Mouse (Mus musculus) kidney, postnatal 25 days (tissue): ENCODE data around the gene Chchd6.

Experiments
- DNase-seq, 2 experiments: peaks; one replicate each; pipeline ENCODE4 v3.0.0; 2021; ENCODE audit warnings: mixed read lengths in 2 of 2

Chchd6 gene

DNA sequence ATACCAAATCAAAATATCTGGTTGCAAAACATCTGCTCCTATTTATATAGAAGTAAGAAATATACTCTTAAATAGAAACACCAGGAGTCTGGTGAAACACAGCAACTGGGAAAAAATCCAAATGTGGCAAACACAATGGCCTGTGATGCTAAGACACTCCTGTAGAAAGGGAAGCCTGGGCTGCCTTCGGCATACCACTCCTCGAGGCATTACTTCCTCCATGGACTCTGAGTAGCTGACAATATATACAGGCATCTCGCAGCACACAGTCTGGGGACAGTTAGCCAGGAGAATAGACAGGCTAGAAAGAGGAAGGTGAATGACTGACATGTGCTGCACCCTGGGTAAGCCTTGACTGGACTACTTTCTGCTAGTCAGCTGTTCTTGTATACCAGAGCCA lies 146.7 kb downstream of the Chchd6 start:
- DNase-seq, result no peak

DNA sequence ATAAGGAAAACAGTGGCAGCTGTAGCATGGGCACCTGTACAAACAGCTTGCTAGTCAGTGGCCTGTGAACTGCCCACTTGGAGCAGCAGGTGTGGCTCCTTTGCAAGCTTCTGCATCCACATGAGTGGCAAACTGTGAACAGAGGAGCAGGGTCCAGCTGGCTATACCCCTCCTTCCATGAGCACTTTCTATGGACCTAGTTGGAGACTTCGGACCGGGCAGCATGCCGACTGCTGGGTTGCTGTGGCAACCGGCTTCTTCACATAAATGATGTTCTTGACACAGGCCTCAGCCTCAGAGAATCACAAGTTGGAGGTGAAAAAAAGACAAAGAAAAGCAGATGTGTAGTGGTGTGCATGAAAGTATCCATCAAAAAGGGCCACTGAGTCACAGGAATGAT lies 154.8 kb downstream of the Chchd6 start:
- DNase-seq, result no peak

DNA sequence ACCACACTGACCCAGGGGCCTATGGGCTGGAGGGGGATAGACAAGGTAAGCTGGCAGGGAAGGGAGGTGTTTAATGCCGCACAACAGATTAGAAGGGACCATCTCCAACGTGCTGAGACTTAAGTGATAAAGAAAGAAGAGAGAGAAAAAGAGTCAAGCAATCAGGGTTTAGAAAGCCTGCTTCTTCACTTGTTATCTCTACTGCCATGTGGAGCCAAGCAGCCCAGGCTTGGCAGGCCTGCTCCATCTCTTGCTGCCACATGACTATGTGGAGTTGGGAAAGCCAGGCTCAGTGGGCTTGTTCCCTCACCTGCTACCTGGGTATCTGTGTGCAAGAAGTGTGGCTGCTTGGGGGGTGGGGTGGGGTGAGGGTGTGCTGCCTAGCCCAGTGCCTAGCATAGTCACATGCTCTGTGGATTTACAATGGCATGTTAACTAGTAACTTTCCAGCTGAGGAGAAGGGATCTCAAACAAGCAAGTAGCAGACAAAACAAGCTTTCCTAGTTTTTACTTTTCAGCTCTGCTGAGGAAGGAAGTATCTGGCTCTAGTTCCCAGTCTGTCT lies 163.5 kb downstream of the Chchd6 start:
- peak; percentile 7 to 46 for DNase-seq

DNA sequence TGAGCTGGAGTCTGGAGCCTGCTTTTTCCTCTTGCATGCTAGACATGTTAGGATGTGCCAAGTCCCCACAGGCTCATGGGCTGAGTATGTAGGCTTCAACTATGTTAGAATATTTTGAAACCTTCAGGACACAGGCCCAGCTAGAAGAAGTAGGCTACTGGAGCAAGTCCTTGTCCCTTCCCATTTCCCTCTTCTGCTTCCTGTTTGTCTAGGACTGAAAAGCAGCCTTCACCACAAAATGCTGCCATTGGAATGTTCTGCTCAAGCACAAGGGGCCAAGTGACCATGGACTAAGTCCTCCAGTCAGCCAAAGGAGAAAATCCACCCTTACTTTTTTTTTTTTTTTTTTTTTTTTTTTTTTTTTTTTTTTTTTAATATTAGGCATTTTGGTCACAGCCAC lies 164.7 kb downstream of the Chchd6 start:
- no peak for DNase-seq

DNA sequence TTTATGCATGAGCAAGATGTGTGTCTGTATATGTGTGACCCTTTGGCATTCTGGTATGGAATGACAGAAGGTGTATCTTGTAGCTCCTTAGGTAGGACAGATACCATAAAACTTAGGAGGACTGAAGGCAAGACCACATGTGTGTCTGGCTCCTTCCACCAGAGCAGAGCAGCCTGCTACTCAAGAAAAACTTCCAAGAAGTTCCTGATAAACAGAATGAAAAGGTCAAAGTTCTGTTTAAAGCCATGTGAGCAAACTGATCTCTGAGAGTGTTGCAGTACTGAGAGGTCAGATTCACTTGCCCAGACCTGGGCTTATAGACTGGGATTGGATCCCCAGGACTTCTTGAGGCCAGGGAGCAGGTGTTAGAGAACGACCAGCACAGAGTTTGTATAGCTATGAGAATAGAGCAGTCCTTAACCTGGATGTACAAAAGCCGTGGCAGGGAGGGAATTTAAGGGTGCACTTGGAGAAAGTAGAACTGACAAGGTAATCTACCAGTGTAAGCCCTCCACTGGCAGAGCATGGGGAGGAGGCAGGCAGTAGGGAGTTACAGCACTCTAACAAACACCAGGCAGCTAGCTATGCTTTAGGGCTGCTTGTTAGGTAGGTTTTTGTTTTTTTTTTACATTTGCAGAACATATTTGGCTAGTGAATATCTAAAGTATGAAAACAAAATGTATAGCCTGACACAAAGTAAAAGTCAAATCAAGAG lies 166.6 kb downstream of the Chchd6 start:
- no peak for DNase-seq

DNA sequence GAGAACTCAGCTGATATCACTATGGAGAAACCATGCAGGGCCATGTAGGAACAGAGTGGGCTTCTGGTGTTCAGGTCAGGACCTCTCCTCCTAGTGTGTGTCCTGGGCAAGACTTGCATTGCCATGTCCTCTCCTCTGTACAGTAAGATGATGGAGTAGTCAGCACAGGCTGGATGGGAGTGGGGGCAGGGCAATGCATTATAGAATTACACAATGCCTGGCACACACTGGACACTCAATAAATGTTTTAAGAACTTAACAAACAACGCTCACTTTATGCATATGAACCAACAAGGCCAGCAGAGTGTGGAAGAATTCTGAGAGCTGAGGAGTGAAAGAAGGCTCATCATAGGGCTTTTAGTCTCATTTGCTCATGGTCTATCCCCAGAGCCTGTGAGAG lies 171.0 kb downstream of the Chchd6 start:
- no peak for DNase-seq

DNA sequence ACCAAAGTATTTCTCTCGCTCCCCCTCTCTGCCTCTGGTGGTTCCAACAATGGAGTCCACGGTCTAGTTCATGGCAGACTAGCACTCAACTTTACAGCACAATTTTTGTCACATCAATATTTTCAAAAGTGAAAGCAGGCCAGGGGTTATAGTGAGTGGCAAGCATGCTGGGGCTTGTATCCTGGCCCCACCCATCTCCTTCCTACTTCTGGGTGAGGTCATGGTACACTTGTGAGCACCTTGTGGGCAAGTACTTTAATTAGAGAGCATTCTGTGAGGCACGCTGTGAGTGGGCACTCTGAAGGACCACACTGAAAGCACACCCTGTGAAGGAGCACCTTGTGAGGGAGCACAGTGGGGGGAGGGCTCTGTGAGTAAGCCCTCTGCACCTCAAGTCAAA lies 172.8 kb downstream of the Chchd6 start:
- DNase-seq, result no peak

DNA sequence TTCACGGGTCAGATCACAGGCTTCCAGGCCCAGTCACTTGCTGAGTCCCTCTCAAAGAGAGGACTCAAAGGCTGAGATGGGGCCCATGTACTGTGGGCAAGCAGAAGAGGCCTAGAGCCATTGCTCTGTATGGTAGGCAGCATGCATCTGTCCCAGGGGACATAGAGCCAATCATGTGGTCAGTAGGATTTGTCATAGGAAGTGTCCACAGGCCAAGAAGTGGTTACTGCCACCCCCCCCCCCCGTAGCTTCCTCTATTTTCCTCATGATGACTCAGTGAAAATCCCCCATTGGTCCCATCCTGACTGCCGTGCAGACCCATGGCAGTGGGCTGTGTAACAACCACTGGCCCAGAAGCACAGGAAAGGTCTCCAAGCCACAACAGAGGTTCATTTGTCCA lies 173.5 kb downstream of the Chchd6 start:
- DNase-seq, result no peak

DNA sequence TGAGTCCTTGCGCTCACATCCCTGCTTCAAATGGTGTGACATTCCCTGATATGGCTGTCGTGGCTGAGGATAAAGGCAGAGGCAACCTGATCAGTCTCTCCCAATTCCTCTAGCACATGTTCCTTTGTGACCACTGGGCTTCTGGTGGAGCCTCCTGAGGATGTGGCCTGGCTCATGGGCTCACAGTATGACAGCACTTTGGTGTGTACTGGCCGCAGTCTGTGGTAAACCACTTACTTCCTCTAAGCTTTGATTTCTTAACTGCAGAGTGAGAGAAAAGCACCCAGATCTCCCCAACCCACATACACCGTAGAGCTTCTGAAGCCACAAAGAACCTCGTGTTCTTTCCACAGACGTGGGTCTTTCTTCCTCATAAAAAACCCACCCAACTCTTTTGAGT lies 173.9 kb downstream of the Chchd6 start:
- no peak for DNase-seq

DNA sequence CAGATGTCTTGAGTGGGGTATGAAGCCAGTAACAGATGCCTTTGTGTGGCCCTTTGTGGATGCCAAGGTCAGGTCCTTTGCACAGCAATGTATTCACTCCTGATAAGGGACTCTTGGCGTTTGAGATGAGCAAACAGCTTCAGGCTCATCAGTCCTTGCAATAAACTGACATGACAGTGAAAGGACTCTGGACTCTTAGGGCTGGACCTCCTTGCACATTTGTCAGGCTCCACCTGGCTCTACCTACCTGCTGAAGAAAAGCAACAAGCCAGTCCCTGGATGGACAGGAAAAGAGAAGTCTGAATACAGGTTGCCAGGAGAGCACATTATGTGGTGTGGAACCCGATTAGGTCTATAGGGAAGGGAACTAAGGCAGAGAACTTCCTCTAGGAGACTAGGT lies 174.7 kb downstream of the Chchd6 start:
- no peak for DNase-seq

DNA sequence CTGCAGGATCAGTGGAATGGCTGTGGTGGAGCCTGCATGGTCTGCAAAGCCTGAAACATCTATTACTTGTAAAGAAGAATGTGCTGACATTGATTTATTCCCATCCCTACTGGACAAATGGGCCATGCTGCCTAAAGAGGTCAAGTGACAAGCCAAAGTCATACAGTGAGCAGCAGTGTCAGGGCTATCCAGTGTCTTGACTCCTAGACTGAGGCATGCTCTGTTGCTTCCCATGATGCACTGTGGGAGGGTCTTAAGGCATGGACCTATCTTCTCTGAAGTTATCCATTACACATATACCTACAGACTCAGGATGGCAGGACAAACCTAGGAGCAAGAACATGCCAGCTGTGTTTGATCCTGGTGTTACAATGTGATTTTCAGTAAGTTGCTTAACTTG lies 175.3 kb downstream of the Chchd6 start:
- DNase-seq, result no peak

DNA sequence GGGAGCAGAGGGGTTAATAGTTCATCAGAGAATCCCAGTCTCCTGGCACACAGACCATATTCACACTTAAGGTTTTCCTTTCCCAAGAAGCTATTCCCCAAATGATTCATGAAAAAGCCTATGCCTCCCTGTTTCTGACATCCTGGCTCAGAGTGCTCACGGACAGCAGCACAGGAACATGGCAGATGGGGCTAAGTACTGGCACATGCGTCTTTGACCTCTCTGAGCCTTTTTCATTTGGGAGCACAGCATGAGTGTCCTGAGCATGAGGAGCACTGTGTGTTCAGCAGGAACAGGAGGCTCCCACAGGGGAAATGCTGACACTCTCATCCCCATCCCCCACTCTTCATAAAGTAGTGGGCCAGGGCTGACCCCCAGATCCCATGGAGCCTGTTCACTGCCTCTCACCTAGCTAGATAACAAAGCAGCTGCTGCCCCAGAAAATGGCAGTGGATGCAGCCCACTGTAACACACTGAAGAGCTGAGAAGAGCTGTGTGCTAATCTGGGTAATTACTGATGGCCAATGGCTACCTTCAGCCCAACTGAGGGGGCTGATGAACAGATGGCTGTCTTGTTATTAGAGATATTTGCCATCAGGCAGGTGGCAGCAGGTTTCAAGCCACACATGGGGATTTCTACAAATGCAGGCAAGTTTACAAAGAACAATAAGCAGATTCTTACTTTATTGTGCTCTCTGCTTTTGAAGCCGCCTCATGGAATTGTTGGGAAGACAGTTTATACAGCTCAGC lies 176.2 kb downstream of the Chchd6 start:
- DNase-seq, result no peak

DNA sequence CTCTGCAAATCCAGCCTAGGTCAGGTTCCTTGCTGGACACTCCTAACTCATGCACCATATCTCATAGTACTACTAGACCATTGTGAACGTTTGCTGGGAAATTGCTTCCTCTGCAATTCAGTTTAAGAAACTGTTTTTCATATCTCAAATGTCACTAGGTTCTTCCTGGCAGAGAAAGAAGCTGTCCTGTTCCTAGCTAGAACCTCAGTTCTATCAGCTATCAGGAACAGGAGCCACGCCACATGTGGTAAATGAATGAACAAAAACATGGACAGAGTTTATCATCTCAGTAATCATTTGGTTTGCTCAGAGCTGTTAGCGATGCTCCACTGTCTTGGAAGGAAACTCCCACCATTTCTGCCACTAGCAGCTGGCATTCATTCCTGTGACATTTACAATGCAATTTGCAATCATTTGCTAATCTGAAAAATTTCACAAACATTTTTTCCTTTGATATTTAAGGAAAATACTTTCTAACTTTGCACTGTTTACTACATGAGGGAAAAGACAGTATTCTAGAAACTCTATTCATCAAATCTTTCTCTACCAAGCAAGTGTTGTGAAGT lies 179.3 kb downstream of the Chchd6 start:
- no peak for DNase-seq

DNA sequence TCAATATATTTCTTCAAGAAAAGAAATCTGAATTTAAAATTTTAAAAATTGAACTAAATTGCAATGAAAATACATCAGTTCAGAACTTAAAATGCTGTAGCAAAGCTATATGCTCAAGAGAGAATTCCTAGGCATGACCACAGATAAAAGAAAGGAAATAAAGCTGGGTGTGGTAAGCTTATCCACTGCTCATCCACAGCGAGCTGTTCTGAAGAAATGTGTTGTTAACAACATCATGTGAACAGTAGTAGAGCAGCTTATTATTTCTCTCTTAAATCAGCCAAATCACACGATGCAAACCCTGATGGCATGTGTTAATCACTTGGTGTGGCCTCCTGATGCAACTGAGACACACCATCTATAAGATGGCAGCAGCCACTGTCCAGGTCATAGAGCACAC lies 180.4 kb downstream of the Chchd6 start:
- DNase-seq, result no peak

DNA sequence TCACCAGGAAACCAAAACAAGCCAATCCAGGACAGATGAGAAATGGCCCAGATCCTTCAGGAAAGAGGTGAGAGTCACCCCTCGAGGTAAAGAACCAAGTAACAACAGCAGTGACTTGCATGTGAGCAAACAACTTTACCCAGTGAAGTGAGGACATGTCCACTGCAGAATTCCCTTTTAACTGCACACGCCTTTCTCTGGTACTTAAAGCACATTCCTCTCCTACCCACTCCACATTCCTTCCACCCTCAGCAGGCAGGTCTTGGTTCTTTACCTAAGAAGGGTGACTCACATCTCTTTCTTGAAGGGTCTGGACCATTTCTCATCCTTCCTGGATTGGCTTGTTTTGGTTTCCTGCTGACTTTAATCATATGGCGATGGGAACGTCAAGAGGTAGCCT lies 181.3 kb downstream of the Chchd6 start:
- no peak for DNase-seq

DNA sequence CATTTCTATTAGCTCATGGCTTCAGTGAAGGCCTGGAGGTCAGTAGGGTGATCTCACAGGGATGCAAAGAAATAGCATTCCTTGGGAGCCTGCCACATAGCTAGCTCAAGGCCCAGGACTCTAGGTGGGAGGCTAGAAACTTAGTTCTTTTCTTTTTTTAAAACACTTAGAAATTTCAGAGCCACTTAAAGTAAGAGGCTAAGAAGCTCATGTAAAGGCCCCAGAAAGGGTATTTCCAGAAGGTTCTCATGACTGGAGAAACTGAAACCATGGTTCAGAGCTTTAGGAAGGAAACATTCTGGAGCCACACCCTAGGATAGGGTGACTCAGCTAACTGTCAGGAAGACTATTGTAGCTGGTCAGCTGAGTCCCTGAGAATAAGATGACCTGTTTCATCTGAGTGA lies 182.0 kb downstream of the Chchd6 start:
- DNase-seq, result peak in 1 of 2 experiments; percentile 6

DNA sequence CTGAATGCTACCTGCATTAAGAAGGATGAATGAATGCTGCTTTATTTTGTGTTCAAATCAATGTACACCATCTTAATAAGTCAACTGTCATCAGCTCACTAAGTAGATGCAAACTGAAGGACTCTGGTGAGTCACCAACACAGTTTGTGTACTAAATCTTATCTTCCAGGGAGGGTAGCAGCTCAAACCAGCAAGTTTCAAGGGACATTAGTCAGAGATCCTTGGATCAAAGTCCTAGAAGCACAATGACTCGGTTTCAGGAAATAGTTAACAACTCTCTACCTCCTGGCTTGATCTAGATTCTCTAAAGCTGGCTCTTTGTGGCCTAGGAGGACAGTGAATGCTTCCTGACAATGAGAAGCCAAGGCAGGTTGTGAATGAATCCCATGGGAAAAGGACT lies 182.9 kb downstream of the Chchd6 start:
- DNase-seq, result no peak

DNA sequence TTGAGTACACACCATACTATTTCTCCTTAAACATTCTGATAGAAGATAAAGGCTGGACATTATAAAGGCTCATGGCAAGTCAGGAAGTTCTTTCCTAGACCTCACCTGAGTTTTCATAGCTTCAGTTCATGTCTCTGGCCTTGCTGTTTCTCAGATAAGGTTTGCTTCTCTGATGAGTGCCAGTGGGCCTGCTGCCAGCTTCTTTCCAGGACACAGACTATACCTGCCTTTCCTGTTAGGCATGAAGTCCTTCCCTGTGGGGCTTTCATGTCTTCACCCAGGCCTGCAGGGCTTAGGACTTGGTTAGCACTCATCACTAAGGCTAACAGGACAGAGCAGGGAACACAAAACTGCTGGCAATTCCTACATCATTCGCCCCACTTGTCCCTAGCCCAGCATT lies 186.4 kb downstream of the Chchd6 start:
- DNase-seq, result no peak

DNA sequence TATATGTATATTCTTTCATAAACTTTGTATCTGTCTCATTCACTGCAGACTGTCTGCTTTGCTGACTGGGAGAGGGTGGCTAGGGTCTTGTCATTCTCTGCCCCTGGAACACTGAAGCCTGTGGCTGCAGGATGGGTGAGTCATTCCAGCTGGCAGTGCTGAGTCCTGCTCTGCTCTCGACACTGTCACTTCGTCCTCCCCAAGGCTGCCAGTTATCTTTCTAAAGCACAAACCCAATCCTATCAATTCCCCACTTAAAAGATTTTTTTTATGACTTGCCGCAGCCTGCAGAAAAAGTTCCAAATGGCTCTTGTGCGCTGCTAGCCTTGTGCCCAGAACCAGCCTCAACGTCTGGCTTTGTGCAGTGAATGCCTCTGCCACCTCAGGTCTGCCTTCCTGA lies 187.2 kb downstream of the Chchd6 start:
- no peak for DNase-seq

DNA sequence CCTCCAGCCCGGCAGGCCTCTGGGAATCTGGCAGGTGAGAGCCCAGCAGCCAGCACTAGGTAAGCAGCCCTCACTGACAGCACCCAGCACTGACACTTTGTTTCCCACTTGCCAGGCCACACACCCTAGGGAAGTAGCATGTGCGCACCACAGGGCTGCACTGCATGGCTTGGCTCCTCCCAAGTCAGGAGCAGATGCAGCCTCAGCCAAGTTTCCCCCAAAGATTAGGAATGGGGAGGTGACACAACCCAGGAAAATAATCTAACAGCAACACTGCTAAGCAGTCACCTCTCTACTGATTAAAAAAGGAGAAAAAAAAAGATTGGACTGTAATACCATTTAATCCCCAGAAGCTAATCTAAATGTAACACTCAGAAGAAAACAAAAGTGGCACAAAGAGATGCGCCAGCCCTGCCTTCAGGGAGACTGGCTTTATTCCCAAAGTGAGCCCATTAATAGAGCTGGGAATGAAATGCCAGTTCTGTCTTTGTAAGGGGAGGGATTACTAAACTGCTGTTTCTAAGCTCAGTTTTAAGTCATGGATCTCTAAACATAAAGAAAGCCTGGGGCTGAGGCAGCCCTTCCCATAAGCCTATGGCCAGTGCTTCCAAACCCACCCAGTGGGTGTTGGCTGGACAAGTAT lies 188.1 kb downstream of the Chchd6 start:
- no peak for DNase-seq

DNA sequence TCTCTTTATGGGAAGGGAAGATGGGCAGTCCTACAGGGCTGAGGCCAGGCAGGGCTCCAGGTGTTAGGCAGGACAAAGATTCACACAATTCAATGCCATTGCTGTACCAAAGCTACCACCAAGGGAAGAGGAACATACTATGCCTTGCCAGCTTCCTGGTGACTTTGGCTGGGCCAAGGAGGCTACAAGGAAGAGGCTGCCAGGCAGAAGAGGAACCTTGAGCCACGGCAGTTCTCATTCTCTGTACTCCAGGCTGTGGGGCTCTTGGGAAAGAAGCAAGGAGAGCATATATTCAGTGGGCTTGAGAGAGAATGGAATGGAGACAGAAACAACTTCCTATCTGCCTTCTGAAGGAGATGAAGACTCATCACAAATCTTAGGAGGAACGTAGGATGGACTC lies 190.5 kb downstream of the Chchd6 start:
- no peak for DNase-seq

DNA sequence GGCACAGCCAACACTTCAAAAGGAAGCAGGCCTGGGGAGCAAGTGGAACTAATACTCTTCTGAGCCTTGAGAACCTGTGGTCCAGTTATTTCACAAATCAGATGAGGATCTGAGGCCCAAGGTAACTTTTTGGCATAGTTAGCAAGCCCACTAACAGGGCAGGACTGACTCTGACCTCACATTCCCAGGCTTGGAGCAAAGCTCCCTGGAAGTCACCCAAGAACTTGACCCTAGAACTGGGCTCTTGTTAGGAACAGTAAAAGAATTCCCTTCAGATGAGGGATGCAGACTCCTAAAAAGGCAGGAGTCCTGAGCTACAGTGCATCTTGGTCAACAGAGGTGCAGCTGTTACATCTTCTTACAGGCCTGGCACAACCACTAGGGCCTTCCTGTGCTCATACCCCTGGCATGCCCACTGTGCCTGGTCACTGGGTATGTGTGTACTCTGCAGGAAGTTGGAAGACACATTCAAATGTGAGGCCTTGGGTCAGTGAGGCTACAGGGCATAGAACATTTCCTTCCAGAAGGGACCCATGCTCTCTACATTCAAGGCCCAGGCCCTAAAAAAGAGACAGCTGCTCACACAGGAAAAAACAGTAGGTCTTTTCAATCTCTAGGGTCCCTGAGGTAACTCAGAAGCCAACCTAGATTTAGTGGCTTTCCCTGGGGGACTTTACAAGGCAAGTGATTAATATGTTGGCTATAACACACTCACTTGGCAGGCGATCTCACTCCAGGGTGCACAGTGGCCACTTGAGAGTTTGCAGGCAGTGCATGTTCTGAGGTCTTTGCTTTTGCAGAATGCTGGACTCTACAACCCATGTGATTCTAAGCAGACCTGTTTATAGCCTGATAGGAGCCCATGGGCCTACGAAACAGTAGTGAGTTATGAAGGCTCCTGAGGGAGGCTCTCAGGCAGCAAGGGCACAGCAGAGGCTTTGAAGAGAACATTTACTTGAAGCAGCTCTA lies 191.9 kb downstream of the Chchd6 start:
- peak; percentile 37 to 53 for DNase-seq
